Mouse (Mus musculus) left cerebral cortex, postnatal 36 days (tissue): Measurements from ENCODE around the gene Dpagt1. TPM values are rescaled to one million over a fixed set of nuclear protein-coding genes. Genes with fewer than 3 reads are reported as not detected.
A peak's percentile ranks its signal among the peaks of the same experiment; 100 is the strongest.
"Not testable (repeated sequence)": the region's sequence is repeated elsewhere in the genome, so short reads cannot be mapped to it uniquely, and the experiment has no call there.

Source experiments
- DNase-seq, 2 experiments: peaks; one replicate each; pipeline ENCODE4 v3.0.0; 2021 to 2022; ENCODE audit warnings: low spot score in 2 of 2, mixed read lengths in 1 of 2
- intact Hi-C: fragments of 180-260 bp; cut with DNase I; formaldehyde crosslinking; loops from one replicate; pipeline ENCODE4 v1.15.1; 2025
- microRNA-seq: library from miRNA; unstranded; fragments of <30 nt; microRNA quantifications from one replicate; pipeline ENCODE4 v1.2.0, GENCODE M21; 2022
- total RNA-seq, 2 experiments: library from RNA; stranded (reverse); gene quantifications; 2 replicates each; pipeline ENCODE4 v1.2.3; 2021

The Dpagt1 gene
- total RNA-seq, 2 experiments from 2014 or later, result 12.3 to 15.8 TPM

DNA sequence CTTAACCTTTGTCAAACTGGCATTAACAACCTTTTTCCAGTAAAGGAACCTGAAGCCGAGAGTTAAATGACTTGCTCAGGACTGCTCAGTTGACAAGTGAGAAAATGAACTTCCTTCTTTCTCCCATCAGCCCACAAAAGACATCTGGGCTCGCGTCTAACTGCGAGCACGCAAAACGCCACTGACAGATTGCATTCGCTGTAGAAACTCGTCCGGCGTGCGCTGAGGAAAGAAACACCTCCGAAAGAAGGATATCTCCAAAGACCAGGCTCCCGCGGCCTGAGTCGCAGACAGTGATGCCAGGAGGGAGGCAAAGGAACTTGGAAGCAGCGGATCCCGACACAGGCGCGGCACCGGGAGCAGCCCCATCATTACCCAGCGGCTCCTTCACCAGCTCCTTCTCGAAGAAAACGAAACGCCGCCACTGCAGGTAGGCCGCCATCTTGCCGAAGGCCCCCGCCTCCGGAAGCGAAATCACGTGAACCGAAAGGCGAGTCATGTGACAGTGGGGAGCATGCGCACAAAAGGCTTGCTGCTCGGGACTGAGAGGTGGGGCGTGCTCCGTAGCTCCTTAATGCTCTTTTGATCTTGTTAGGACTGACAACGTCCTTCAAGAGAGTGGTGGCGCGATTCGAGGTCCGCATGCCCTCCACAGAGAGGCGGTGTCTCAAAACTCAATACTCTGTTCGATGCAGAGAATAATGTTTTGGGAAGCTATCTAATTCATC lies 35.5 kb downstream of the Dpagt1 start, which contains the start of gene Vps11:
Gene Vps11, minus strand, starts transcription at position 481 of the 728 bp plus-strand sequence.
- intact Hi-C loops, result no loop called here

DNA sequence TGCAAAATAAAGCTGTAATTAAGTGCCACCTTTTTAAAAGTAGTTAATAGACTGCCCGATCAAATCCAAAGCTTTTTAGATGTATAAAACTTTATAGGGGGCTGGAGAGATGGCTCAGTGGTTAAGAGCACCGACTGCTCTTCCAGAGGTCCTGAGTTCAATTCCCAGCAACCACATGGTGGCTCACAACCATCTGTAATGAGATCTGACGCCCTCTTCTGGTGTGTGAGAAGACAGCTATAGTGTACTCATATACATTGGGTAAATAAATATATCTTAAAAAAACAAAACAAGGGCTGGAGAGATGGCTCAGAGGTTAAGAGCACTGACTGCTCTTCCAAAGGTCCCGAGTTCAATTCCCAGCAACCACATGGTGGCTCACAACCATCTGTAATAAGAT lies 36.1 kb downstream of the Dpagt1 start:
- DNase-seq, intact Hi-C loops: not testable (repeated sequence)

More for the DNA sequence above, 35.5 kb downstream of the Dpagt1 start, which contains the start of gene Vps11:
- peak; percentile 91 to 94 for DNase-seq

DNA sequence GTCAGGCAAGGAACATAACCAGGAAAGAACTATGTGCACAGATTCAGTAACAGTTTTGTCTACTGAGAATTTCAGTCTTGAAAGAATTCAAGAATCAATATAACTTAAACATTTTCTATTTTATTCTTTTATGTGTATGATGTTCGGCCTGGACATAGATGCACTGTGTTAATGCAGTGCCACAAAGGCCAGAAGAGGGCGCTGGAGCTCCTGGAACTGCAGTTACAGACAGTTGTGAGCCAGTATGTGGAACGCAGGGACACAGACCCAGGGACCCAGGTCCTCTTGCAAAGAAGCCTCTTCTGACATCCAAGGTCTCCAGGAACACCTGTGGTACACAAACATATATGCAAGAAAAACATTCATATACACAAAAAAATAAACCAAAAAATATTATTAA lies 38.7 kb downstream of the Dpagt1 start:
- intact Hi-C loops, result no loop called here
- no peak for DNase-seq

DNA sequence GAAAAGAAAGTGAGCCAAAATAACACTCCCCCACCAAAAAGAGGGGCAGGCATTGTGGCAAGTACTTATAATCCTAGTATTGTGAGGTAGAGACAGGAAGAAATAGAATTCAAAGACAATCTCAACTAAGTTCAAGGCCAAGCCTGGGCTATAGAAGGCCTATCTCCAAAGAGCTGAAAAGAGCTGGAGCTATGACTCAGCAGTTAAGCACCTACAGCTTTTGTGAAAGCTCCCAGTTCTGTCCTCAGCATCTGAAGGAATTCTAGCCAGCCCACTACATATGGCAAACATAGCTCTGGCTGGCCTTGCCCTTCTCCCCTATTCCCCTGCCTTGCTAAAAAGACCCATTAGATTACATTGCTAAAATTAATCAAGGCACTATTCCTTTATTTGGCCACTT lies 47.6 kb downstream of the Dpagt1 start:
- intact Hi-C loops, result no loop called here
- DNase-seq, result no peak

DNA sequence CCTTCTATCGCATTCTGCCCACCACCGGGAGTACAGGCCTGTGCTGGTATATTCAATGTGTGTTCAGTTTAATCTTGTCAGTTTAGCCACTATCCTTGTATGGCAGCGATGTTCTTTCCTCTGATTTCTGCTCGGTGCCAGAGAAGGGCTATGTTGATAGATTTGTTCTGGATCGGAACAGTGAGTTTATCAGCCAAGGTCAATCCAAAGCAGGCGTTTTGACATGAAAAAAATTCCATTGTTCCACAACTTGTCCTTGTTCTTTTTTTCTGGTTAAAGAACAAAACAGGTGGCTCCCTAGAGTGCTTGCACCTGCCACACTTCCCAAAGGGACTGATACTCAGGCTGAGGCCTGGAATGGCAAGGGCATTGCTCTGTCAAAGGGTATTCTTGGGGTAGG lies 50.3 kb downstream of the Dpagt1 start:
- intact Hi-C loops, result no loop called here
- no peak for DNase-seq

DNA sequence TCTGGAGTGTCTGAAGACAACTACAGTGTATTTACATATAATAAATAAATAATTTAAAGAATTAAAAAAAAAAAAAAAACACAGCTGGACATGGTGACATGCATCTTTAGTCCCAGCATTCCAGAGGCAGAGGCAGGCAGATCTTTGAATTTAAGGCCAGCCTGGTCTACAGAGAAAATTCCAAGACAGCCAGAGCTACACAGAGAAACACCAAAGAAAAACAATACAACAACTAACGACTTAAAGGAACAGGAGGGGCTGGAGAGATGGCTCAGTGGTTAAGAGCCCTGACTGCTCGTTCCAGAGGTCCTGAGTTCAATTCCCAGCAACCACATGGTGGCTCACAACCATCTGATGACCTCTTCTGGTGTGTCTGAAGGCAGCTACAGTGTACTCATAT lies 51.5 kb downstream of the Dpagt1 start:
- intact Hi-C loops, DNase-seq: not testable (repeated sequence)

DNA sequence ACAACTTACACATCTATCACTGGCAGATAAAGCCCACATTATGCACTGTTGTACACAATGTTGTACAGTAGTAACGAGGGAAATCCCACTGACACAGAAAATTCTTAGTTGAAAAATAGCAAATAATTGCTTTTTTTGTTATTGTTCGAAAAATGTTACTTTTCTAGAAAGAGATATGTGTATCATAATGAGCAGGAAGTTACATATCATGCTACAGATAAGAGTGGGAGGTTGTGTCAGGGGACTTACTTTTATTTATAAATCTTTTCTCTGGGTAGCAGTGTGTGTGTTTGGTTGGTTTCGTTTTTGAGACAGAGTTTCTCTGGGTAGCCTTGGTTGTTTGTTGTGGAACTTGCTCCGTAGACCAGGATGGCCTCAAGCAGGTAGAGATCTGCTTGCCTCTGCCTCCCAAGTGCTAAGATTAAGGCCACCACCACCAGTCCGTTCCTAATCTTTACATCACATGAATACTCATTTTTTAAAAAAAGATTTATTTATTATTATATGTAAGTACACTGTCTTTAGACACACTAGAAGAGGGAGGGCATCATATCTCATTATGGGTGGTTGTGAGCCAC lies 52.4 kb downstream of the Dpagt1 start:
- no peak for DNase-seq
- intact Hi-C loops, result no loop called here

DNA sequence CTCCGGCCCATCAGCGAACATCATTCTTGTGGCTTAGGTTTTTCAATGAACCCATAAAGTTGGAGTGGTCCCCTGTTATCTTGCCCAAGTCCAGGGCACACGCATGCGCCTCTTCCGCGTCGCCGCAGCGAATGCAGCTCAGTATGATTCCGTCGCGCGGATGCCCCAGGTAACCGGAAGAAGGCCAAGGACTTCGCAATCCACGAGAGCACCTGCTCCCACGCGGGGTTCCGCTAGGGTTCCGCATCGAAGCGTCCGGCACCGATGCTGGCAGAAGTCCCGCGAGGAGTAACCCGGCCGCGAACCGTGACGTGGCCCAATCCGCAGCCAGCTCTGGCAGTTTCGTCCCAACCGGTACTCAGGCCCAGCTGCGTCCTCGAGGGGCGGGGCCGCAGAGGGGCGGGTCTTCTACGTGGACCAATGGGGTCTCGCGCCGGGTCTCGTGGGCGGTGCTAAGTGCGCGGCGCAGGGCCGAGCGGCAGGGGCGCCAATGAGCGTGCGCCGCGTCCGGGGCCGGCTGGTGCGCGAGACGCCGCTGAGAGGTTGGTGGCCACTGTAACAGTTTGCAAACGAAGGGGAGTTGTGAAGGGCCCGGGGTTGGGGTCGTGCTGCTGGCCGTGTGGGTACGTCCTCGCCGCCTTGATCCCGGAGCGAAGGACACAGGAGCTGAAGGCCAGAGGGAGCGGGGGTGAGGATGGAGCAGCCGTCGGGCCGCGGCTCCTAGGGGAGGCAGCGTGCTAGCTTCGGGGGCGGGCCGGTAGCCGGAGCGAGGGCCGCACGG lies 53.4 kb downstream of the Dpagt1 start, which contains the start of gene Hyou1:
Gene Hyou1, plus strand, starts transcription at position 437 of the 781 bp plus-strand sequence.
- intact Hi-C loops, result no loop called here
- peak; percentile 99 for DNase-seq

DNA sequence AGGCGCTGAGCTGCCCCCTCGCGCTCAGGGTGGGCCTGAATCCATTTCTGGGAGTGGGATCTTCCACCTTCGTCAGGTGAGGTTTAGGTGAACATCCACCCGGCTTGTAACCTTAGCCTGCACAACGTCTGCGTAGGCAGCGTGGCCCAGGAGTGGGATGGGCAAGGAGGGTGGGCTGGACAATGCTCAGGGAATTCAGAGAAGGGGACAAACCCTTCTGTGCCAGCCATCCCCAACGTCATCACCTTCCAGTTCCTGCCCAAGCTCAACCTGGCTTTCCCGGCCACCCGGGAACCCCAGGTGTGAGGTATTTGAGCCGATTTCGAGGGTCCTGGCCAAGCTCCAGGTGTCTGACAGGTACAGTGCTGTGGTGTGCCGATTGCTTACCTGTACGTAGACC lies 54.0 kb downstream of the Dpagt1 start:
- no peak for DNase-seq
- intact Hi-C loops, result no loop called here

Small RNA genes lying within 50 kb of the gene (microRNA-seq; reads per million reads assigned to microRNA genes)
- not detected for gene Gm44335

Other genes with a start within 250 kb of the Dpagt1 start
- gene Mfrp, start 224.3 kb upstream of the Dpagt1 start, total RNA-seq, result under 1 TPM in 1 of 2 experiments, not detected in 1; 0.22 TPM
- 10 to 100 TPM; 15.1 to 19.3 TPM for gene C1qtnf5, start 218.8 kb upstream of the Dpagt1 start, total RNA-seq
- 1 to 10 TPM in 1 of 2 experiments, not detected in 1; 1.0 TPM for gene Gm49380, start 212.5 kb upstream of the Dpagt1 start, total RNA-seq
- gene Rnf26, start 212.5 kb upstream of the Dpagt1 start, total RNA-seq, result 10 to 100 TPM; 29.2 to 35.7 TPM
- gene Mcam, start 191.6 kb upstream of the Dpagt1 start, total RNA-seq, result 10 to 100 TPM; 14.9 to 18.4 TPM
- gene Cbl, start 92.0 kb upstream of the Dpagt1 start, total RNA-seq, result 10 to 100 TPM; 45.2 to 65.1 TPM
- gene Ccdc153, start 85.3 kb upstream of the Dpagt1 start, total RNA-seq, result 1 to 10 TPM; 1.3 to 2.7 TPM
- gene Pdzd3, start 74.5 kb upstream of the Dpagt1 start, total RNA-seq, result under 1 TPM; 0.57 to 0.82 TPM
- gene Nlrx1, start 57.4 kb upstream of the Dpagt1 start, total RNA-seq, result 10 to 100 TPM; 12.1 to 14.1 TPM
- 10 to 100 TPM; 56.6 to 65.0 TPM for gene Abcg4, start 37.4 kb upstream of the Dpagt1 start, total RNA-seq
- 10 to 100 TPM; 24.4 to 31.8 TPM for gene Hinfp, start 20.3 kb upstream of the Dpagt1 start, total RNA-seq
- 100 to 1,000 TPM; 213 to 219 TPM for gene C2cd2l, start 5.7 kb upstream of the Dpagt1 start, total RNA-seq
- 10 to 100 TPM; 53.2 to 62.5 TPM for gene H2afx, start 8.7 kb downstream of the Dpagt1 start, total RNA-seq
- 10 to 100 TPM; 17.9 to 18.0 TPM for gene Hmbs, start 18.2 kb downstream of the Dpagt1 start, total RNA-seq
- 10 to 100 TPM; 52.5 to 55.5 TPM for gene Vps11, start 35.7 kb downstream of the Dpagt1 start, total RNA-seq
- 100 to 1,000 TPM; 113 to 146 TPM for gene Hyou1, start 53.5 kb downstream of the Dpagt1 start, total RNA-seq
- gene Slc37a4, start 70.8 kb downstream of the Dpagt1 start, total RNA-seq, result 10 to 100 TPM; 27.6 to 33.4 TPM
- 100 to 1,000 TPM; 631 to 695 TPM for gene Rps25, start 81.1 kb downstream of the Dpagt1 start, total RNA-seq
- gene Trappc4, start 81.6 kb downstream of the Dpagt1 start, total RNA-seq, result 10 to 100 TPM; 67.0 to 69.5 TPM
- gene Ccdc84, start 92.5 kb downstream of the Dpagt1 start, total RNA-seq, result 10 to 100 TPM; 17.6 to 20.7 TPM
- gene Foxr1, start 115.1 kb downstream of the Dpagt1 start, total RNA-seq, result not detected
- not detected for gene Upk2, start 129.0 kb downstream of the Dpagt1 start, total RNA-seq
- gene Bcl9l, start 156.8 kb downstream of the Dpagt1 start, total RNA-seq, result 10 to 100 TPM; 58.1 to 70.0 TPM
- gene Cxcr5, start 235.9 kb downstream of the Dpagt1 start, total RNA-seq, result not detected